Mouse (Mus musculus) common myeloid progenitor, adult 5-6 weeks (primary cell): ENCODE measurements at regions not wholly inside any gene's neighbourhood (a gene's known extent, or its start where the extent isn't known, plus 50 kb on each side); places are given as distances from the start of the nearest gene placed in this dataset.
A peak's percentile ranks its signal among the peaks of the same experiment; 100 is the strongest.
"Not testable (repeated sequence)": the region's sequence is repeated elsewhere in the genome, so short reads cannot be mapped to it uniquely, and the experiment has no call there.

Experiments
- ATAC-seq: replicated peaks from 2 replicates; pipeline ENCODE4 v1.8.0; 2016; ENCODE audit warnings: low read depth, mild to moderate bottlenecking, moderate TSS enrichment, inconsistent platforms; ENCODE audit not compliant: poor library complexity, severe bottlenecking

- no peak for ATAC-seq
Measured at GRCm38 (mm10) chr3:40254376-40254775, 276.7 kb upstream of the Intu start.

GRCm38 (mm10) chr3:40262536-40262935, 268.6 kb upstream of the Intu start:
- ATAC-seq: no peak

GRCm38 (mm10) chr3:40267514-40267913, 263.6 kb upstream of the Intu start:
- no peak for ATAC-seq

GRCm38 (mm10) chr3:40282926-40283325, 248.2 kb upstream of the Intu start:
- no peak for ATAC-seq

- no peak for ATAC-seq
Measured at GRCm38 (mm10) chr3:40286959-40287710, 244.0 kb upstream of the Intu start.

- ATAC-seq: no peak
Measured at GRCm38 (mm10) chr3:40297120-40297519, 234.0 kb upstream of the Intu start.

GRCm38 (mm10) chr3:40320319-40320718, 210.8 kb upstream of the Intu start:
- no peak for ATAC-seq

- ATAC-seq: no peak
Measured at GRCm38 (mm10) chr3:40325872-40326803, 204.9 kb upstream of the Intu start.

GRCm38 (mm10) chr3:40339492-40340030, 191.5 kb upstream of the Intu start:
- ATAC-seq: no peak

GRCm38 (mm10) chr3:40355103-40355502, 176.0 kb upstream of the Intu start:
- no peak for ATAC-seq

- ATAC-seq: no peak
Measured at GRCm38 (mm10) chr3:40368421-40368820, 162.7 kb upstream of the Intu start.

GRCm38 (mm10) chr3:40371411-40371810, 159.7 kb upstream of the Intu start:
- no peak for ATAC-seq

- not testable (repeated sequence) for ATAC-seq
Measured at GRCm38 (mm10) chr3:40376220-40376619, 154.9 kb upstream of the Intu start.

GRCm38 (mm10) chr3:40377416-40377815, 153.7 kb upstream of the Intu start:
- ATAC-seq: no peak

GRCm38 (mm10) chr3:40379063-40379462, 152.0 kb upstream of the Intu start:
- ATAC-seq: no peak

GRCm38 (mm10) chr3:40391631-40392030, 139.5 kb upstream of the Intu start:
- ATAC-seq: peak; percentile 92

GRCm38 (mm10) chr3:40398184-40398583, 132.9 kb upstream of the Intu start:
- no peak for ATAC-seq

- ATAC-seq: no peak
Measured at GRCm38 (mm10) chr3:40403402-40403801, 127.7 kb upstream of the Intu start.

- no peak for ATAC-seq
Measured at GRCm38 (mm10) chr3:40405095-40405948, 125.8 kb upstream of the Intu start.

GRCm38 (mm10) chr3:40405949-40406236, 125.2 kb upstream of the Intu start:
- no peak for ATAC-seq
